Mouse (Mus musculus) C2C12 (cell line): ENCODE measurements around the gene Zg16. TPM values are rescaled to one million over a fixed set of nuclear protein-coding genes. Genes with fewer than 3 reads are reported as not detected.

ENCODE experiments used
- microRNA-seq: library from miRNA; unstranded; fragments of <30 nt; microRNA quantifications from one replicate; pipeline ENCODE4, GENCODE M21; 2019; ENCODE audit warnings: borderline microRNAs expressed
- polyA plus RNA-seq: library from polyadenylated mRNA; unstranded; fragments of >200 nt; fragmentation: generic; extraction: Trizol; gene quantifications from one replicate; pipeline ENCODE4 v1.2.1, GENCODE M21; 2012; ENCODE audit warnings: missing spikeins

Zg16 gene
- polyA plus RNA-seq, 1 experiment = not detected

Small RNAs within 50 kb of the gene (microRNA-seq; reads per million reads assigned to microRNA genes)
- not detected for gene Gm44343

Other genes starting within 250 kb of the Zg16 start
- gene Doc2a, start 239.9 kb downstream of the Zg16 start, polyA plus RNA-seq = not detected
- gene Hirip3, start 225.4 kb downstream of the Zg16 start, polyA plus RNA-seq = 53.9 TPM
- 105 TPM for gene Ino80e, start 225.0 kb downstream of the Zg16 start, polyA plus RNA-seq
- gene Taok2, start 202.6 kb downstream of the Zg16 start, polyA plus RNA-seq = 27.9 TPM
- 26.7 TPM for gene Tmem219, start 164.4 kb downstream of the Zg16 start, polyA plus RNA-seq
- 18.3 TPM for gene Kctd13, start 158.4 kb downstream of the Zg16 start, polyA plus RNA-seq
- 0.07 TPM for gene Asphd1, start 137.7 kb downstream of the Zg16 start, polyA plus RNA-seq
- 0.11 TPM for gene Sez6l2, start 136.8 kb downstream of the Zg16 start, polyA plus RNA-seq
- gene Cdipt, start 111.4 kb downstream of the Zg16 start, polyA plus RNA-seq = 115 TPM
- gene Cdiptos, start 111.2 kb downstream of the Zg16 start, polyA plus RNA-seq = 0.06 TPM
- gene Mvp, start 72.7 kb downstream of the Zg16 start, polyA plus RNA-seq = 32.7 TPM
- 1.2 TPM for gene Pagr1b, start 70.8 kb downstream of the Zg16 start, polyA plus RNA-seq
- gene Pagr1a, start 70.0 kb downstream of the Zg16 start, polyA plus RNA-seq = 22.3 TPM
- gene Gm42742, start 66.2 kb downstream of the Zg16 start, polyA plus RNA-seq = 39.7 TPM
- gene Prrt2, start 66.1 kb downstream of the Zg16 start, polyA plus RNA-seq = 0.02 TPM
- gene Maz, start 60.3 kb downstream of the Zg16 start, polyA plus RNA-seq = 141 TPM
- gene Kif22, start 44.9 kb downstream of the Zg16 start, polyA plus RNA-seq = 75.4 TPM
- 34.0 TPM for gene AI467606, start 4.0 kb upstream of the Zg16 start, polyA plus RNA-seq
- not detected for gene Qprt, start 34.9 kb upstream of the Zg16 start, polyA plus RNA-seq
- 23.1 TPM for gene Spn, start 50.5 kb upstream of the Zg16 start, polyA plus RNA-seq
- 56.2 TPM for gene Cd2bp2, start 108.7 kb upstream of the Zg16 start, polyA plus RNA-seq
- 41.4 TPM for gene Tbc1d10b, start 121.1 kb upstream of the Zg16 start, polyA plus RNA-seq
- gene Mylpf, start 121.6 kb upstream of the Zg16 start, polyA plus RNA-seq = 39.4 TPM
- gene Zfp553, start 145.7 kb upstream of the Zg16 start, polyA plus RNA-seq = 16.1 TPM
- gene Sept1, start 145.8 kb upstream of the Zg16 start, polyA plus RNA-seq = 1.7 TPM
- gene Zfp771, start 156.9 kb upstream of the Zg16 start, polyA plus RNA-seq = 38.0 TPM
- gene Dctpp1, start 173.4 kb upstream of the Zg16 start, polyA plus RNA-seq = 226 TPM
- gene Sephs2, start 186.7 kb upstream of the Zg16 start, polyA plus RNA-seq = 41.4 TPM
- 0.07 TPM for gene Itgal, start 208.9 kb upstream of the Zg16 start, polyA plus RNA-seq